Mouse (Mus musculus) MEL (cell line): ENCODE results near the gene Mmp24. TPM values are rescaled to one million over a fixed set of nuclear protein-coding genes. Genes with fewer than 3 reads are reported as not detected.

ENCODE experiments used
- DNase-seq: peaks from one replicate; pipeline ENCODE4 v3.0.0; 2011; ENCODE audit warnings: low read depth, low spot score
- H3K27ac ChIP-seq: 2 replicates; pipeline ENCODE4 v1.5.1; 2012; ENCODE audit warnings: low read depth, mild to moderate bottlenecking, control low read depth, low read length, moderate library complexity; ENCODE audit not compliant: control insufficient read depth
- H3K27me3 ChIP-seq, 2 experiments: fragments of 150-350 bp in 1 of 2; sonication (generic) in 1 of 2; 2 replicates each; pipeline ENCODE4 v1.6.1; 2012; ENCODE audit warnings: low read length in 2 of 2, mild to moderate bottlenecking in 2 of 2, improper control_type of control experiment in 1 of 2, moderate library complexity in 1 of 2; ENCODE audit not compliant: insufficient read depth in 2 of 2, control insufficient read depth in 1 of 2
- H3K36me3 ChIP-seq, 2 experiments: 2 replicates each; pipeline ENCODE4 v1.6.1; 2012 to 2014; ENCODE audit warnings: low read length in 2 of 2, improper control_type of control experiment in 1 of 2, inconsistent platforms in 1 of 2, mild to moderate bottlenecking in 1 of 2; ENCODE audit not compliant: insufficient read depth in 2 of 2, control insufficient read depth in 1 of 2
- H3K4me1 ChIP-seq, 2 experiments: fragments of 150-350 bp in 1 of 2; sonication (generic) in 1 of 2; 2 replicates each; pipeline ENCODE4 v1.6.1; 2012; ENCODE audit warnings: low read length in 2 of 2, improper control_type of control experiment in 1 of 2, mild to moderate bottlenecking in 1 of 2; ENCODE audit not compliant: insufficient read depth in 2 of 2, control insufficient read depth in 1 of 2
- H3K4me3 ChIP-seq, 2 experiments: fragments of 150-350 bp in 1 of 2; sonication (generic) in 1 of 2; 2 replicates each; pipeline ENCODE4 v1.5.1; 2012; ENCODE audit warnings: low read depth in 2 of 2, low read length in 2 of 2, mild to moderate bottlenecking in 2 of 2, moderate library complexity in 2 of 2, control low read depth in 1 of 2, improper control_type of control experiment in 1 of 2; ENCODE audit not compliant: control insufficient read depth in 1 of 2, insufficient read depth in 1 of 2
- H3K79me2 ChIP-seq: 2 replicates; pipeline ENCODE4 v1.6.1; 2012; ENCODE audit warnings: mild to moderate bottlenecking, low read length, moderate library complexity; ENCODE audit not compliant: control insufficient read depth, poor library complexity, insufficient read depth
- H3K9ac ChIP-seq: 2 replicates; pipeline ENCODE4 v1.6.1; 2012; ENCODE audit warnings: low read depth, mild to moderate bottlenecking, control low read depth, low read length, moderate library complexity; ENCODE audit not compliant: control insufficient read depth, poor library complexity, severe bottlenecking
- H3K9me3 ChIP-seq: fragments of 150-350 bp; sonication (generic); replicated peaks from 2 replicates; pipeline ENCODE4 v1.6.1; 2012; ENCODE audit warnings: mild to moderate bottlenecking, low read length, improper control_type of control experiment, moderate library complexity; ENCODE audit not compliant: insufficient read depth
- BHLHE40 ChIP-seq: IDR thresholded peaks from 2 replicates; pipeline ENCODE4 v1.6.1; 2012; ENCODE audit warnings: low read depth, mild to moderate bottlenecking, inconsistent platforms, low read length, improper control_type of control experiment, borderline replicate concordance
- CTCF ChIP-seq, 3 experiments: IDR thresholded peaks in 2 of 3; conservative IDR thresholded peaks in 1 of 3; 2 replicates each; pipeline ENCODE4 v1.5.1; 2011 to 2012; ENCODE audit warnings: low read length in 3 of 3, low read depth in 2 of 3, mild to moderate bottlenecking in 2 of 3, improper control_type of control experiment in 1 of 3, inconsistent platforms in 1 of 3, mixed read lengths in 1 of 3, moderate library complexity in 1 of 3; ENCODE audit not compliant: control insufficient read depth in 1 of 3, insufficient read depth in 1 of 3, poor library complexity in 1 of 3, severe bottlenecking in 1 of 3
- ELF1 ChIP-seq: IDR thresholded peaks from 2 replicates; pipeline ENCODE4 v1.6.1; 2014; ENCODE audit warnings: low read depth, mild to moderate bottlenecking, inconsistent platforms, low read length, improper control_type of control experiment, moderate library complexity
- GABPA ChIP-seq: IDR thresholded peaks from 2 replicates; pipeline ENCODE4 v1.6.1; 2012; ENCODE audit warnings: low read depth, mild to moderate bottlenecking, inconsistent platforms, low read length, improper control_type of control experiment, moderate library complexity
- JUND ChIP-seq: IDR thresholded peaks from 2 replicates; pipeline ENCODE4 v1.6.1; 2011; ENCODE audit warnings: low read depth, mild to moderate bottlenecking, improper control_type of control experiment, low read length
- KAT2A ChIP-seq: conservative IDR thresholded peaks from 2 replicates; pipeline ENCODE4 v1.6.1; 2012; ENCODE audit warnings: low read depth, low read length, improper control_type of control experiment, inconsistent platforms
- MAFK ChIP-seq: IDR thresholded peaks from 2 replicates; pipeline ENCODE4 v1.6.1; 2011; ENCODE audit warnings: low read depth, mild to moderate bottlenecking, low read length, improper control_type of control experiment, borderline replicate concordance
- MXI1 ChIP-seq: IDR thresholded peaks from 2 replicates; pipeline ENCODE4 v1.6.1; 2011; ENCODE audit warnings: mild to moderate bottlenecking, low read depth, low read length, improper control_type of control experiment
- NELFE ChIP-seq: IDR thresholded peaks from 2 replicates; pipeline ENCODE4 v1.6.1; 2011; ENCODE audit warnings: low read depth, low read length, improper control_type of control experiment
- NRF1 ChIP-seq: IDR thresholded peaks from 2 replicates; pipeline ENCODE4 v1.6.1; 2014; ENCODE audit warnings: low read depth, mild to moderate bottlenecking, inconsistent platforms, low read length, improper control_type of control experiment, moderate library complexity; ENCODE audit not compliant: poor library complexity, insufficient read depth, severe bottlenecking
- POLR2AphosphoS2 ChIP-seq: IDR thresholded peaks from 2 replicates; pipeline ENCODE4 v1.6.1; 2011; ENCODE audit warnings: low read length, improper control_type of control experiment
- SMC3 ChIP-seq: IDR thresholded peaks from 2 replicates; pipeline ENCODE4 v1.6.1; 2011; ENCODE audit warnings: low read depth, low read length, improper control_type of control experiment
- USF2 ChIP-seq, 2 experiments: IDR thresholded peaks; 2 replicates each; pipeline ENCODE4 v1.6.1; 2011 to 2012; ENCODE audit warnings: improper control_type of control experiment in 2 of 2, low read length in 2 of 2, borderline replicate concordance in 1 of 2, inconsistent platforms in 1 of 2, low read depth in 1 of 2, mild to moderate bottlenecking in 1 of 2; ENCODE audit not compliant: insufficient read depth in 1 of 2
- ZC3H11A ChIP-seq: IDR thresholded peaks from 2 replicates; pipeline ENCODE4 v1.6.1; 2012; ENCODE audit warnings: low read depth, mild to moderate bottlenecking, inconsistent platforms, low read length, improper control_type of control experiment
- ZNF384 ChIP-seq: IDR thresholded peaks from 2 replicates; pipeline ENCODE4 v1.6.1; 2012; ENCODE audit warnings: low read depth, mild to moderate bottlenecking, inconsistent platforms, low read length, improper control_type of control experiment
- polyA plus RNA-seq, 2 experiments: library from polyadenylated mRNA; stranded (reverse) in 1 of 2; unstranded in 1 of 2; fragments of >175 nt in 1 of 2; fragments of >200 nt in 1 of 2; gene quantifications; 2 replicates each; pipeline versions ENCODE4 v1.2.1 to v1.2.4; 2012; ENCODE audit warnings: low replicate concordance in 2 of 2, low read depth in 1 of 2; ENCODE audit not compliant: insufficient read length in 2 of 2, insufficient read depth in 1 of 2, missing spikeins in 1 of 2
- total RNA-seq: library from RNA; depleted of rRNA; stranded (reverse); fragments of 300-350 nt; gene quantifications from 2 replicates; pipeline ENCODE4 v1.2.3, GENCODE M21; 2012

The Mmp24 gene
- total and polyA plus RNA-seq, 3 experiments, result 0.06 to 0.27 TPM; not detected in 1

- Histone ChIP-seq H3K79me2 (no peaks in the 10 kb centered on the region), H3K4me3 (no peak overlapping the region), H3K36me3 (no peaks in the 10 kb centered on the region), H3K9ac (no peak overlapping the region), H3K27ac (no peak overlapping the region), H3K9me3 (no peaks in the 10 kb centered on the region), H3K27me3 (no peaks in the 10 kb centered on the region; a peak in 3 of 4 replicates), H3K4me1 (0 out of 4 replicates have a peak, but pooled peaks cover 0 to 5% of the 10 kb centered on the region in 2 experiments)
- no peak for DNase-seq
- no peak for TF ChIP-seq ZNF384
- no peak for TF ChIP-seq CTCF (IDR thresholded peaks at IDR 0.05 in 2 of 3, conservative IDR thresholded peaks at IDR 0.05 in 1 of 3; ENCODE audit: control insufficient read depth in 1 of 3, insufficient read depth in 1 of 3, low read depth in 2 of 3, low read length in 3 of 3, poor library complexity in 1 of 3, severe bottlenecking in 1 of 3)
- TF ChIP-seq JUND, result no peak
- TF ChIP-seq NRF1, result no peak
- no peak for TF ChIP-seq POLR2AphosphoS2
- TF ChIP-seq GABPA, result no peak
- TF ChIP-seq SMC3, result no peak
- no peak for TF ChIP-seq MAFK
- no peak for TF ChIP-seq USF2 (IDR thresholded peaks at IDR 0.05; ENCODE audit: borderline replicate concordance in 1 of 2, insufficient read depth in 1 of 2, low read depth in 1 of 2, low read length in 2 of 2)
Observed at GRCm38 (mm10) chr2:155776824-155777687, 1.9 kb downstream of the Mmp24 start.

GRCm38 (mm10) chr2:155777688-155777985, 2.5 kb downstream of the Mmp24 start:
- no peak for DNase-seq
- Histone ChIP-seq H3K4me1 (0 out of 4 replicates have a peak, but pooled peaks cover 0 to 5% of the 10 kb centered on the region in 2 experiments), H3K36me3 (no peaks in the 10 kb centered on the region), H3K27ac (no peak overlapping the region), H3K79me2 (no peaks in the 10 kb centered on the region), H3K9me3 (no peaks in the 10 kb centered on the region), H3K4me3 (no peak overlapping the region), H3K27me3 (no peaks in the 10 kb centered on the region; a peak in 2 of 4 replicates), H3K9ac (no peak overlapping the region)
- TF ChIP-seq ZC3H11A (no peak), MXI1 (no peak)

- Histone ChIP-seq H3K36me3 (no peaks in the 10 kb centered on the region), H3K79me2 (no peaks in the 10 kb centered on the region), H3K4me1 (0 out of 4 replicates have a peak, but pooled peaks cover 0 to 5% of the 10 kb centered on the region in 2 experiments), H3K4me3 (no peak overlapping the region), H3K27me3 (no peaks in the 10 kb centered on the region; a peak in 2 of 4 replicates), H3K27ac (no peak overlapping the region), H3K9ac (no peak overlapping the region), H3K9me3 (no peaks in the 10 kb centered on the region)
- no peak for DNase-seq
- TF ChIP-seq BHLHE40 (no peak), SMC3 (no peak), ELF1 (no peak), NELFE (no peak), KAT2A (no peak), GABPA (no peak), MXI1 (no peak), NRF1 (no peak)
Observed at GRCm38 (mm10) chr2:155778004-155778403, 2.9 kb downstream of the Mmp24 start.
